Mouse (Mus musculus): ENCODE measurements around the gene Ranbp3l. TPM values are rescaled to one million over a fixed set of nuclear protein-coding genes. Genes with fewer than 3 reads are reported as not detected.
A peak's percentile ranks its signal among the peaks of the same experiment; 100 is the strongest.
"Not testable (repeated sequence)": the region's sequence is repeated elsewhere in the genome, so short reads cannot be mapped to it uniquely, and the experiment has no call there.

Gene Ranbp3l
- polyA plus RNA-seq, 1 experiment from 2014 or later, result 10.9 TPM

DNA sequence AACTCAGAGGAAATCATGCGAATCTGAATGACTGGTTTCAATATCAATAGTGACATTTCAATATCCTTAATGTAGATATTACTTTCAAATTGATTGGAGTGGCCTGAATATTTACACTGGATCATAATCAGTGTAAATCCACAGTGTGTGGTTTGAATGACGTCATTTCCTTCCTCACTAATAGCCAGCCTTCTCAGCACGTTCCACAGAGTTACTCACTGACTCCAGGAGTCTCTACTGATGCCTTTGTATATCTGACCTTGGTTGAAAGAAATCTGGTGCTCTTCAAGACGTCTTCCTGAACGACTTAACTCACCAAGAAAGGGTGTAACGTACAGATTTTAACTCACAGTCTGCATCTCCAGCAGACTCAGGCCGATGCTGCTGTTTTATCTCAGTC, 27.7 kb downstream of the Ranbp3l start:
- H3K9me3 ChIP-seq, result no peaks in the 10 kb centered on the region
- H3K4me3 ChIP-seq, result no peak overlapping the region
- no peak overlapping the region for H3K4me2 ChIP-seq (replicated peaks)
- H3K27me3 ChIP-seq, result no peaks in the 10 kb centered on the region
- no peaks in the 10 kb centered on the region for H3K36me3 ChIP-seq
- ATAC-seq (ENCODE audit: low FRiP score, low read depth), result no peak
- no peak overlapping the region for H3K9ac ChIP-seq (replicated peaks)
- no peak overlapping the region for H3K27ac ChIP-seq (replicated peaks)
- no peaks in the 10 kb centered on the region for H3K4me1 ChIP-seq
- WGBS, result 76% methylated on average over 7 of the region's 7 CpGs

DNA sequence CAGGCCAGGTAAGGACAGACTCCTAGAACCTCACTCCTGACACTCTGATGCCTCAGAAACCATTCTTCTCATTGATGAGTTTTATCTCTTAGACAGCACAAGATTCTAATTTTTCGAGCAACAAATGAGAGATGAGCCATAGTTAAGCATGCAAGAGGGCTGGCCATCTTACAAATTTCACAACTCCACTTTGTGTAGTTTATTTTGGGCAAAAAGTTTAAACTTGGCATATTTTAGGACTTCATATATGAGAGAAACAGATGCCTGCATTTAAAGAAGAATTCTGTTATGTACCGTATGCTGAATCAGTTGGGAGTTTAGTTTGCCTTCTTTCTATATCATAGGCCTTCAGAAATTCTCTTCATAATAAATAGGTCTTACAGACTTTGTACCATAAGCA, 35.0 kb downstream of the Ranbp3l start:
- H3K36me3 ChIP-seq, result no peaks in the 10 kb centered on the region
- H3K4me1 ChIP-seq, result no peaks in the 10 kb centered on the region
- H3K9me3 ChIP-seq, result no peaks in the 10 kb centered on the region
- ATAC-seq (ENCODE audit: low FRiP score, low read depth), result no peak
- H3K4me2 ChIP-seq (replicated peaks), result no peak overlapping the region
- WGBS, result 92% methylated on average over 2 of the region's 2 CpGs
- H3K9ac ChIP-seq (replicated peaks), result no peak overlapping the region
- no peak overlapping the region for H3K27ac ChIP-seq (replicated peaks)
- H3K27me3 ChIP-seq, result no peaks in the 10 kb centered on the region
- H3K4me3 ChIP-seq, result no peak overlapping the region

DNA sequence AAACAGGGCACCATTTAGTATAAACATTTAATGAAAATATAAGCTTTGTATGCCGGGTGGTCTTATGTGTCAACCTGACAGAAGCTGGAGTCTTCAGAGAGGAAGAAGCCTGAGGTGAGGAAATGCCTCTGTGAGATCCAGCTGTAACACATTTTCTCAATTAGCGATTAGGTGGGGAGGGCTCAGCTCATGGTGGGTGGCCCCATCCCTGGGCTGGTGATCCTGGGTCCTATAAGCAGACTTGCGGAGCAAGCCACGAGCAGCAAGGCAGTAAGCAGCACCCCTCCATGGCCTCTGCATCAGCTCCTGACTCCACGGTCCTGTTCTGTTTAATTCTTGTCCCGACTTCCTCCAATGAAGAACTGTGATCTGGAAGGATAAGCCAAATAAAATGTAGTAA, 41.4 kb downstream of the Ranbp3l start:
- 66% methylated on average over 6 of the region's 6 CpGs for WGBS
- Histone ChIP-seq H3K27me3 (no peaks in the 10 kb centered on the region), H3K27ac (replicated peaks) (no peak overlapping the region), H3K36me3 (no peaks in the 10 kb centered on the region), H3K9me3 (no peaks in the 10 kb centered on the region), H3K4me3 (no peak overlapping the region), H3K4me1 (no peaks in the 10 kb centered on the region), H3K4me2 (replicated peaks) (no peak overlapping the region), H3K9ac (replicated peaks) (no peak overlapping the region)
- ATAC-seq (ENCODE audit: low FRiP score, low read depth), result no peak

DNA sequence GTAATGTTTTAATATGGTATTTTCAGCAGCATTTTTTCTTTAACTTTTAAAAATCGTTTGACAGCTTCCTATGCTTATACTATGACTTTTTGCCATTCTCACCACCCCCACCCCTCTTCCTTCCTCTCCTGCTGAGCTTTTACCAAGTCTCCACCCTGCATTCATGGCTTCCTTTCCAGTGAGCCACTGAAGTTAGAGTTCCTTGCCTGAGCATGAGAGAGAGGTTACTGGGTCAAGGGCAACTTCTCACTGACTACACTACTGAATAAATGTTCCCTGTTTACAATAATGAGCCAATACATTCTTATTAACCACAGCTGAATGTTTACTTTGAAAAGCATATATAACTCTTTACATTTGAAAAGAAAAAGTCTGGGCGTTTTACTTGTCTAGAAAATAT, 46.8 kb downstream of the Ranbp3l start:
- Histone ChIP-seq H3K9me3 (peaks cover 3% of the 10 kb centered on the region), H3K36me3 (no peaks in the 10 kb centered on the region), H3K4me3 (no peak overlapping the region), H3K27ac (replicated peaks) (no peak overlapping the region), H3K4me2 (replicated peaks) (no peak overlapping the region), H3K4me1 (no peaks in the 10 kb centered on the region), H3K9ac (replicated peaks) (no peak overlapping the region), H3K27me3 (no peaks in the 10 kb centered on the region)
- 79% methylated on average over 2 of the region's 2 CpGs for WGBS
- no peak for ATAC-seq (ENCODE audit: low FRiP score, low read depth)

DNA sequence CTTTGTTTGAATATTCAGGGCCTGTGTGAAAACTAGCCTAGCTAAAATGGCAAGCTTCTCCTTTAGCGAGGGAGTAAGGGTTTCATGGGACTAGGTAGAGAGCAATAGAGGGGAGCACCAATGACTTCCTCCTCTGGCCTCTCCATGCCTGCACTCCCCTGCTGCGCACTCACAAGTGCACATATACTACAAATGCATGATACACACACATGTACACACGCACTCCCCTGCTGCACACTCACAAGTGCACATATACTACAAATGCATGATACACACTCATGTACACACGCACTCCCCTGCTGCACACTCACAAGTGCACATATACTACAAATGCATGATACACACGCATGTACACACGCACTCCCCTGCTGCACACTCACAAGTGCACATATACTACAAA, 47.7 kb downstream of the Ranbp3l start:
- not testable (repeated sequence) for H3K36me3 ChIP-seq; H3K27ac ChIP-seq (replicated peaks); H3K4me2 ChIP-seq (replicated peaks); H3K9me3 ChIP-seq; H3K4me3 ChIP-seq; H3K27me3 ChIP-seq; ATAC-seq (ENCODE audit: low FRiP score, low read depth); H3K4me1 ChIP-seq; H3K9ac ChIP-seq (replicated peaks)
- WGBS, result 83% methylated on average over 6 of the region's 6 CpGs

DNA sequence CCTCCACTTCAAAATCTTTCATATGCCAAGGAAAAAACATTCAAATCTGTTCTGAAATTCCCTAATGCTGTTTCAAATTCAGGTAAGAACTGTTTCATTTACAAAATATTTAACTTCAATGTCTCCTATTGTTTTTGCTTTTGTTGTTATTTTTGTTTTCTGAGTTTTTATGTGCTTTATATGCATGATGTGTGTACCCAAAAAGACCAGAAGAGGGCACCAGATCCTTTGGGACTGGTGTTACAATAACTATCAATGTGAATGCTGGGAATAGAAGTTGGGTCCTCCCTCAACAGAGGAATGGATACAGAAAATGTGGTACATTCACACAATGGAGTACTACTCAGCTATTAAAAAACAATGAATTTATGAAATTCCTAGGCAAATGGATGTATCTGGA, 88.0 kb downstream of the Ranbp3l start:
- Histone ChIP-seq H3K36me3 (no peaks in the 10 kb centered on the region), H3K4me2 (replicated peaks) (no peak overlapping the region), H3K27ac (replicated peaks) (no peak overlapping the region), H3K9me3 (no peaks in the 10 kb centered on the region), H3K27me3 (no peaks in the 10 kb centered on the region), H3K4me3 (no peak overlapping the region), H3K9ac (replicated peaks) (no peak overlapping the region), H3K4me1 (no peaks in the 10 kb centered on the region)
- ATAC-seq (ENCODE audit: low FRiP score, low read depth), result no peak

DNA sequence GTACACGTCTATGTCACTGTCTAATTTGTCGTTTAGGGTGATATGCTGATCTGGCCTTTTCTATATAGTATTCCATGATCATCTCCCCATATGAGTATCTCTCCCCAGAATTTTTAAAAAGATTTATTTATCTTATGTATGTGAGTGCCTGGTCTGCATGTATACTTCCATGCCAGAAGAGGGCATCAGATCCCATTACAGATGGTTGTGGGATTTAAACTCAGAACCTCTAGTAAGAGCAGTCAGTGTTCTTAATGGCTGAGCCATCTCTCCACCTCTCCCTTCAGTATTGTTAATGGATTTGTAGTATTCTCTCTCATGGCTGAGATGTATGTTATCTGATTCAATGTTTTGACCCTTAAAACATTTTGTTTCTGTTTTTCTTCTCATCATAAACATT, 92.1 kb downstream of the Ranbp3l start:
- Histone ChIP-seq H3K36me3 (no peaks in the 10 kb centered on the region), H3K4me2 (replicated peaks) (no peak overlapping the region), H3K27me3 (no peaks in the 10 kb centered on the region), H3K27ac (replicated peaks) (no peak overlapping the region), H3K4me1 (peaks cover 2% of the 10 kb centered on the region; the same call in 1 of the 2 replicates), H3K9ac (replicated peaks) (no peak overlapping the region), H3K4me3 (no peak overlapping the region), H3K9me3 (no peaks in the 10 kb centered on the region)
- no peak for ATAC-seq (ENCODE audit: low FRiP score, low read depth)
- 84% methylated on average over 2 of the region's 2 CpGs for WGBS

DNA sequence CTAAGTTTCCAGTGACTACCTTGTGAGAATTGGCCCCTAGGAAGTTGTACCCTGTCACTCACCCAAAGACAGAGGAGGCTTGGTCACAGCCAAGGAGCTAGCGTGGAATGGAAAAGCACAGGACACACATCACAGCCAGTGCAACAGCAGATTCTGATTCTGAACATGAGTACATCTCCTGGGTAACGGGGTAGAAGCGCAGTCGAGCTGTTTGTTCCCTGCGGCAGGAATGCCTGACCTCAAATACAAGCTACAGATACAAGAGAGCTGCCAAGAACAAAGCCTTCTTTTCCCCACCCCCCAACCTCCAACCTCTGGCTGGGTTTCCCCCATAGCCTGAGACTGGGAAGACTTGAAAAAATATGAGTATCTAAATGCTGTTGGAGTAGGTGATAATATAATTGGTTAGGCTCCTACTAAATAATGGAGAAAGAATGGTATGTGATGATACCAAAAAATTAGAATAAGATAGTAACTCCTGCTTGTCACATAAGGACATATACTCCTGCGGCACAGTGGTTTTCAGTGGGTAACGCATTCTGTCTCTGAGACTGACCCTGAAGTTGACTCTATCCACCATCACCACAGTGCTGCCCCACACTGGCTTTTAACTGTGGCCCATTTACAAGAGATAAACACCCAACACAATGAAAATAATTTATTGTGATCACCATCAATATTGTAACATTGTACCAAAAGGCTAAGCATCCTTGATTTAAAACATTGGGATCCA, 93.6 kb downstream of the Ranbp3l start:
- WGBS, result 47% methylated on average over 7 of the region's 7 CpGs
- H3K27ac ChIP-seq (replicated peaks), result 0 out of 2 replicates have a peak overlapping the region, but pooled peaks have one; percentile 25

DNA sequence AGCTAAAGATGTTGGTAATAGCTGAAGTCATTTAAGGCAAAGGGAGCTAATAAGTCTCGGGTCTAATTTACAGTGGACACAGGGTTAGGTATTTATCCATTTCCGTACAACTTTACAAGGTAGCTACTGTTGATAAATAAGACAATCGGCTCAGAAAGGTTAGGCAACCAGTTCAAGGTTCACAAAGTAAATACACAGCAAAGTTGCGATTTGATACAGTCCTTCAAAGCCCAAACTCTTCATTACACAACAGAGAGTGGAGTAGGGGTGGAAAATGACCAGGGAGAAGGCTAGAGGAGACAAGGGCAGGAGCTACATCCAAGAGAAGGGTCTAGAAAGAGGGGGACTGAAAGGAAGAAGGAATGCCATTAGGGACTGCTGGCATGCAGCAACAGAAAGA, 101.1 kb downstream of the Ranbp3l start:
- Histone ChIP-seq H3K27me3 (no peaks in the 10 kb centered on the region), H3K4me2 (replicated peaks) (no peak overlapping the region), H3K4me3 (no peak overlapping the region), H3K9ac (replicated peaks) (no peak overlapping the region), H3K4me1 (peaks cover 25% of the 10 kb centered on the region), H3K36me3 (no peaks in the 10 kb centered on the region), H3K9me3 (no peaks in the 10 kb centered on the region), H3K27ac (replicated peaks) (no peak overlapping the region)
- WGBS, result 88% methylated on average over 4 of the region's 4 CpGs
- no peak for ATAC-seq (ENCODE audit: low FRiP score, low read depth)

More for the DNA sequence above, 93.6 kb downstream of the Ranbp3l start:
- Histone ChIP-seq H3K4me2 (replicated peaks) (no peak overlapping the region), H3K27me3 (no peaks in the 10 kb centered on the region), H3K4me1 (peaks cover 2% of the 10 kb centered on the region; the same call in 1 of the 2 replicates), H3K36me3 (no peaks in the 10 kb centered on the region), H3K9me3 (no peaks in the 10 kb centered on the region), H3K9ac (replicated peaks) (no peak overlapping the region), H3K4me3 (no peak overlapping the region)
- peak; percentile 80 for ATAC-seq (ENCODE audit: low FRiP score, low read depth)

DNA sequence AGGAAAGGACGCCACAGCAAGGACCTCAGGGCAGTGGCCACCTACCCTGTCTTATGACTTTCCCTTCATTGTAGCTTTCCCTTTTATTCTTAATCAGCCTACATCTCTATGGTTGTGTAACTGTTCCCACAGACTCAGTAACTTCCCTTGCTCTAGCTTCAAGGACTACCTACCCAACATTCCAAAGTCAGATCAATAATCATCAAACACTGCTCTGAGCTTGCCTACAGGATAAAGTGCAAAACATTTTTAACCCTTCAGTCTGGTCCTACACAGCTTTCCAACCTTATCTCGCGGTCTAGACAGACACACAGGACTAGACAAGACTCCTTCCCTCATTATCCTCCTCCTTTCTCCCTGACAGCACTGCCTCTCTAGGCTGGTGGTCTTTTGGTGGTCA, 102.6 kb downstream of the Ranbp3l start:
- WGBS, result 0% methylated on average over 3 of the region's 3 CpGs
- no peaks in the 10 kb centered on the region for H3K36me3 ChIP-seq
- H3K9me3 ChIP-seq, result no peaks in the 10 kb centered on the region
- H3K4me3 ChIP-seq, result peak overlapping the region; percentile 94
- H3K4me1 ChIP-seq, result peaks cover 34% of the 10 kb centered on the region
- H3K9ac ChIP-seq (replicated peaks), result peak overlapping the region; percentile 54
- H3K27me3 ChIP-seq, result no peaks in the 10 kb centered on the region
- peak overlapping the region; percentile 91 for H3K27ac ChIP-seq (replicated peaks)
- peak overlapping the region; percentile 81 for H3K4me2 ChIP-seq (replicated peaks)
- ATAC-seq (ENCODE audit: low FRiP score, low read depth), result no peak; the same call in 1 of the 2 replicates

DNA sequence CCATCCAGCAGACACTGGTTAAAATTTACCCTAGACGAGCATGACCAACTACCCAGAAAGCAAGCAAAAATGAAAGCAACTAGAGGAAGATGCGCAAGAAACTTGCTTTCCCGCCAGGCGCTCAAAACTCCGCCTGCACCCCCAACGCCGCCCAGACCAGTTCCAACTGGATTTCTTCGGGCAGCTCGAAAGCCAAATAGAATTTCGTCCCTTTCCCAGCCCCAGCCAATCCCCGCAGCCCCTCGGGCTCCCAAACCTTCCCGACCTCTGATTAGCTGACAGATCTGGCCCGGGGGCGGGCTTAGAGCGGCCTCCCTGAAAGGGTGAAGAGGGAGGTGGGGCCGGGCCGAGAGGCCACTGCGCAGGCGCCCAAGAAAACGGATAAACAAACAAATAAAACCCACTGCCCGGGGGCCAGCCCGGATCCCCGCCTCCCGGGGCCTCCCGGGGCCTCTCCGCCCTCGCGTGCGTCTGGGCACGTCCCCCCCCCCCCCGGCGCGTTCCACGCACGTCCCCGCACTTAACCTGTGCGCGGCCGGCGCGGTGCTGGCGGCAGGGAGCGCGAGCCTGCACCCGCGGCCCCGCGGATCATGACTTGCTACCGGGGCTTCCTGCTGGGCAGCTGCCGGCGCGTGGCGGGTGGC, 103.3 kb downstream of the Ranbp3l start, which contains the start of gene Nadk2:
TSS of gene Nadk2 (plus strand) at position 349 of the 644 bp plus-strand sequence.
- WGBS, result 1% methylated on average over 28 of the region's 54 CpGs
- Histone ChIP-seq H3K4me3 (peak within 1 kb of the TSS; percentile 94), H3K27me3 (no peaks in the 10 kb centered on the region), H3K9me3 (no peaks in the 10 kb centered on the region), H3K36me3 (no peaks in the 10 kb centered on the region), H3K4me2 (replicated peaks) (peak within 1 kb of the TSS; percentile 81), H3K9ac (replicated peaks) (peak within 1 kb of the TSS; percentile 90), H3K4me1 (peaks cover 36% of the 10 kb centered on the region), H3K27ac (replicated peaks) (peak within 1 kb of the TSS; percentile 91)
- peak; percentile 99 for ATAC-seq (ENCODE audit: low FRiP score, low read depth)

Data from midbrain, embryonic 12.5 days (tissue).